Mouse (Mus musculus) lung, embryonic 15.5 days (tissue): ENCODE measurements around the gene Cfap58. TPM values are rescaled to one million over a fixed set of nuclear protein-coding genes. Genes with fewer than 3 reads are reported as not detected.

Source experiments
- ATAC-seq: fragments of 200-750 bp; cut with Nextera tagmentation; 2 replicates; pipeline ENCODE4 v1.8.0; 2017; ENCODE audit warnings: moderate number of reproducible peaks, borderline replicate concordance; ENCODE audit not compliant: low FRiP score, low TSS enrichment; ENCODE audit errors: extremely low read depth
- H3K27ac ChIP-seq: fragments of 300-500 bp; sonication (generic); 2 replicates; pipeline ENCODE4 v1.5.1; 2015; ENCODE audit warnings: moderate library complexity, mild to moderate bottlenecking, inconsistent platforms
- H3K27me3 ChIP-seq: fragments of 300-500 bp; sonication (generic); 2 replicates; pipeline ENCODE4 v1.6.1; 2015; ENCODE audit warnings: inconsistent platforms
- H3K36me3 ChIP-seq: fragments of 300-500 bp; sonication (generic); 2 replicates; pipeline ENCODE4 v1.6.1; 2015; ENCODE audit warnings: inconsistent platforms
- H3K4me1 ChIP-seq: fragments of 300-500 bp; sonication (generic); 2 replicates; pipeline ENCODE4 v1.6.1; 2015; ENCODE audit warnings: inconsistent platforms
- H3K4me2 ChIP-seq: fragments of 300-500 bp; sonication (generic); 2 replicates; pipeline ENCODE4 v1.6.1; 2015; ENCODE audit warnings: inconsistent platforms, mild to moderate bottlenecking, moderate library complexity
- H3K4me3 ChIP-seq: fragments of 300-500 bp; sonication (generic); 2 replicates; pipeline ENCODE4 v1.5.1; 2015; ENCODE audit warnings: mild to moderate bottlenecking, inconsistent platforms
- H3K9ac ChIP-seq: fragments of 300-500 bp; sonication (generic); 2 replicates; pipeline ENCODE4 v1.6.1; 2015; ENCODE audit warnings: inconsistent platforms
- H3K9me3 ChIP-seq: fragments of 300-500 bp; sonication (generic); 2 replicates; pipeline ENCODE4 v1.6.1; 2016; ENCODE audit warnings: inconsistent platforms
- WGBS: fragments of 180-500 bp; shearing (Covaris S2); methylation state at CpG from one replicate; pipeline ENCODE4 v1.1.7; 2015; 5-methylcytosine and 5-hydroxymethylcytosine counted together
- polyA plus RNA-seq: library from polyadenylated mRNA; unstranded; fragments of >200 nt; fragmentation: Nextera tagmentation; extraction: Ambion mirVana; gene quantifications from 2 replicates; pipeline ENCODE4 v1.2.1, GENCODE M21; 2015

Cfap58 gene
- polyA plus RNA-seq, 1 experiment from 2014 or later, result 0.32 TPM

- H3K4me3 ChIP-seq, result no peak overlapping the region
- H3K9me3 ChIP-seq, result no peaks in the 10 kb centered on the region
- H3K27ac ChIP-seq, result no peak overlapping the region
- no peak overlapping the region for H3K9ac ChIP-seq
- WGBS, result 64% methylated on average over 9 of the region's 9 CpGs
- ATAC-seq, result no peak
- no peaks in the 10 kb centered on the region for H3K36me3 ChIP-seq
- H3K27me3 ChIP-seq, result peaks cover 33% of the 10 kb centered on the region
- H3K4me2 ChIP-seq, result peak overlapping the region; percentile 73; the same call in 1 of the 2 replicates
- H3K4me1 ChIP-seq, result peaks cover 9% of the 10 kb centered on the region
Observed at GRCm38 (mm10) chr19:47936938-47937337, 537 bp upstream of the Cfap58 start.

GRCm38 (mm10) chr19:47939361-47939760, 1.9 kb downstream of the Cfap58 start:
- no peak overlapping the region for H3K27ac ChIP-seq
- no peak overlapping the region for H3K4me3 ChIP-seq
- H3K36me3 ChIP-seq, result no peaks in the 10 kb centered on the region
- H3K4me1 ChIP-seq, result peaks cover 9% of the 10 kb centered on the region
- no peaks in the 10 kb centered on the region for H3K9me3 ChIP-seq
- H3K27me3 ChIP-seq, result peaks cover 33% of the 10 kb centered on the region
- no peak for ATAC-seq
- WGBS, result 73% methylated on average over 6 of the region's 6 CpGs
- no peak overlapping the region for H3K9ac ChIP-seq
- no peak overlapping the region for H3K4me2 ChIP-seq

DNA sequence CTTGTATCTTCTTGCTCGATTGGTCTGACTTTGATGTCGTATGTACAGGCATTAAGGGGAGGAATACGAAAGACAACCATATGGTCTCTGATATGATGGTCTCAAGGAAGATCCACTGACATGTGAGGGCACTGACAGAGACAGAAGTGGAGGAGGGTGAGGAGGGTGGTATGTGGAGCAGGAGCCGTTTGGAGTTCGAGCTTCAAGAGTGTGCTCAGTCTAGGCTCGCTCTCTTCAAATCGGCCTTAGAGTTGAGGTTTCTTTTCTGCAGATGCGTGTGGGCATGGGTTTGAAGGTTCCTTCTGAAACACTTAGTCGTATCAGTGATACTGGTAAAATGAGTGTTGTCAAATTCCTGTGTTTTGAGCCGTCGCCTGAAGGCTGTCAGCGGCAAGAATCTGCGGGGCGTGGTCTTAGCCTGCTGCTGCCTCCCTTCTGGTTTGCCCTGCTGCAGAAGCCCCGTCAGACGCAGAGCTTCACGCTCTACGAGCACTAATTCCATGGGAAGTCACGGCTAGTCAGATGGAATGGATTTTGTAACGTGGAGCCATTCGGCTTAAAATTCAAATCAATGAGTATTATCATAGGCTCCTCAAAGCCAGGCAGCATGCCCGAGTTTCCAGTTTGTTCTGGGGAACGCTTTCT, 9.5 kb downstream of the Cfap58 start:
- H3K36me3 ChIP-seq, result no peaks in the 10 kb centered on the region
- no peaks in the 10 kb centered on the region for H3K4me1 ChIP-seq
- H3K9ac ChIP-seq, result no peak overlapping the region
- no peaks in the 10 kb centered on the region for H3K27me3 ChIP-seq
- H3K4me2 ChIP-seq, result peak overlapping the region; percentile 44
- peak; percentile 59; the same call in 1 of the 2 replicates for ATAC-seq
- H3K4me3 ChIP-seq, result peak overlapping the region; percentile 17; the same call in 1 of the 2 replicates
- no peak overlapping the region for H3K27ac ChIP-seq
- H3K9me3 ChIP-seq, result no peaks in the 10 kb centered on the region
- 41% methylated on average over 23 of the region's 23 CpGs for WGBS

DNA sequence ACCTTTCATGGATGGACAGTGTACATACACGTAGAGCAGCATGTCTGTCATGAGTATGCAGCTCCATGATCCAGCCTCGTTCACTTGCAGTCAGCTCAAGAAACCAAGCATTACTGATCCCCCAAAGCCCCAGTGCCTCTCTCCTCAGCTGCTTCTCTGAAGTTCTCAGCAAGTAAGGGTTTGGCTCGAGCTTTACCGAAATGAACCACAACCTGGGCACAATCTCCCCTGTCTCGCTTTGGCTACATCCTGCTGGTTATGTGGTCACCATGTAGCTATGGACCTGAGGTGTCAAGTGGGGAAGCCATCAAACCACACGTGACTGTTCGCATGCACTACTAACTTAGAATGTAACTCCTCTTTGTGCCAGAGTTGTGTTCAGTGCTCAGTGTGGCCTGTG, 13.5 kb downstream of the Cfap58 start:
- H3K36me3 ChIP-seq, result no peaks in the 10 kb centered on the region
- ATAC-seq, result no peak
- WGBS, result 88% methylated on average over 7 of the region's 7 CpGs
- H3K27ac ChIP-seq, result no peak overlapping the region
- no peaks in the 10 kb centered on the region for H3K4me1 ChIP-seq
- no peaks in the 10 kb centered on the region for H3K9me3 ChIP-seq
- H3K4me2 ChIP-seq, result no peak overlapping the region
- no peak overlapping the region for H3K4me3 ChIP-seq
- H3K9ac ChIP-seq, result no peak overlapping the region
- no peaks in the 10 kb centered on the region for H3K27me3 ChIP-seq

GRCm38 (mm10) chr19:47953169-47953568, 15.7 kb downstream of the Cfap58 start:
- no peak for ATAC-seq
- H3K4me3 ChIP-seq, result no peak overlapping the region
- no peaks in the 10 kb centered on the region for H3K4me1 ChIP-seq
- H3K9me3 ChIP-seq, result no peaks in the 10 kb centered on the region
- H3K4me2 ChIP-seq, result no peak overlapping the region
- H3K36me3 ChIP-seq, result no peaks in the 10 kb centered on the region
- 88% methylated on average over 9 of the region's 9 CpGs for WGBS
- H3K9ac ChIP-seq, result no peak overlapping the region
- no peak overlapping the region for H3K27ac ChIP-seq
- H3K27me3 ChIP-seq, result no peaks in the 10 kb centered on the region

- ATAC-seq, result no peak
- no peaks in the 10 kb centered on the region for H3K36me3 ChIP-seq
- H3K4me2 ChIP-seq, result no peak overlapping the region
Observed at GRCm38 (mm10) chr19:47958181-47958580, 20.7 kb downstream of the Cfap58 start.

GRCm38 (mm10) chr19:47968993-47969659, 31.7 kb downstream of the Cfap58 start:
- Histone ChIP-seq H3K4me3 (no peak overlapping the region), H3K9ac (no peak overlapping the region), H3K4me2 (no peak overlapping the region), H3K27me3 (no peaks in the 10 kb centered on the region), H3K27ac (no peak overlapping the region), H3K4me1 (no peaks in the 10 kb centered on the region), H3K9me3 (no peaks in the 10 kb centered on the region), H3K36me3 (no peaks in the 10 kb centered on the region)
- no peak for ATAC-seq
- WGBS, result 53% methylated on average over 17 of the region's 17 CpGs

More at GRCm38 (mm10) chr19:47958181-47958580, 20.7 kb downstream of the Cfap58 start:
- no peak overlapping the region for H3K9ac ChIP-seq
- no peak overlapping the region for H3K27ac ChIP-seq
- 72% methylated on average over 13 of the region's 13 CpGs for WGBS
- H3K4me3 ChIP-seq, result no peak overlapping the region
- no peaks in the 10 kb centered on the region for H3K9me3 ChIP-seq
- H3K4me1 ChIP-seq, result no peaks in the 10 kb centered on the region
- no peaks in the 10 kb centered on the region for H3K27me3 ChIP-seq

DNA sequence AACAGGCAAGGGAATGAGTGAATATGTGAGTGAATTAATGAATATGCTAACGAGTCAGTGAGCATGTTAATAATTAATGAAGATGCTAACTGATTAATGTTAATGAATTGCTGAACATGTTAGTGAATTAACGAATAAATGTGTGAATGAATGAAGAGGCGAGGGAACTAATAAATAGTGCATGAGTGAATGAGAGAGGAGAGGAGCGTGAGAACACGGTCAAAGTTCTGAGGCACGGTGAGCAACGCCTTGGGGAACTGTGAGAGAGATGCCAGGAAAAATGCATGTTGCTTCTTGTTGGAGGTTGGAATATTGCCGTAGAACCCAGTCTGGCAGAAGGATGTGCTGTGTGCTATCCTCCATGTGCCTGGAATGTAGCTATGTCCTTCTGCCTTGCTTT, 33.6 kb downstream of the Cfap58 start:
- Histone ChIP-seq H3K36me3 (no peaks in the 10 kb centered on the region), H3K4me3 (no peak overlapping the region), H3K9ac (no peak overlapping the region), H3K27me3 (no peaks in the 10 kb centered on the region), H3K4me2 (no peak overlapping the region), H3K27ac (no peak overlapping the region), H3K9me3 (no peaks in the 10 kb centered on the region), H3K4me1 (no peaks in the 10 kb centered on the region)
- ATAC-seq, result no peak
- 86% methylated on average over 8 of the region's 8 CpGs for WGBS

DNA sequence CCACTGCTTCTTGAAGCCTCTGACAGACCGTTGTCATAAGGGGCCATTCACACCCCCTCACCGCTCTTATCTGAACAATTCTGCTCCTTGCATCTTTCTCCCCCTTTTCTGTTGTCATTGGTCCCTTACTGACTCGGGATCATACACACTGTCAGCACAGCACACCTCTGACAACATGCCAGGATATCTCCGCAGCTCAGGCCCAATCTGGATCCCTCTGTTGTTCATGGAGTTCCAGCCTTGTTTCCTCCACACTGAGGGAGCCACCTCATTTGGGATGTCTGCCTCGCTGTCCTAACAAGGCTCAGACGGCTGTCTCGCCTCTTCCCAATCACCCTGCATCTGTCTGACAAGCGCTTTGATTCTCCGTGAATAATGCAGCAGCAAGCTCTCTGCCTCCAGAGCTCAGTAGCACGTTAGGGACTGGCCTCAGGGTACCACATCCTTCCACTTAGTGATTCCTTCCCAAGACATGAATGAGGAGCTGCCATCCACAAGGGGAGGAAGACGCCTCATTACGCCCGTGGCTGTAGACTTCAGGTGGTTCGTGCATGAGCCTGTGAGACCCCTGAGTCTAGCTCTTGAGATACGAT, 40.7 kb downstream of the Cfap58 start:
- Histone ChIP-seq H3K27me3 (no peaks in the 10 kb centered on the region), H3K27ac (no peak overlapping the region), H3K9me3 (no peaks in the 10 kb centered on the region), H3K4me1 (no peaks in the 10 kb centered on the region), H3K9ac (no peak overlapping the region), H3K4me3 (no peak overlapping the region), H3K4me2 (no peak overlapping the region), H3K36me3 (no peaks in the 10 kb centered on the region)
- 49% methylated on average over 15 of the region's 15 CpGs for WGBS
- ATAC-seq, result no peak

DNA sequence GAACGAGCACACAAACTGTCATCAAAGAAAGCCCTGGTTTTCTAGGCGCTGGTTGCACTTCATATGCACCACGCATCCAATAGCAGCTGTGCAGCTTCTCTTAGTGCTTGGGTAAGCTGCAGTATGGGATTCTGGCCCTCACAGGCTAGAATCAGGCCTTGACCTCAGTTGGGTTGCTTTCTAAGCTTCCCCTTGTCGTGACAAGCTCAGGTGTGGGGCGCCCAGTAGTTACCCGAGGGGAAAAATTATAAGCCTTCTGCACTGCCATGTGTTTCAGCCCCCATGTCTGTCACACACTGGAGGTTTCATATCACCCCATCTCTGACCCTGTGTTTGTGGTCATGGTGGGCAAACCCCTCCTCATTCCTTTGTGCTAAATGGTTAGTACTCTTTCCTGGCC, 42.0 kb downstream of the Cfap58 start:
- Histone ChIP-seq H3K4me2 (no peak overlapping the region), H3K36me3 (no peaks in the 10 kb centered on the region), H3K9me3 (no peaks in the 10 kb centered on the region), H3K27me3 (no peaks in the 10 kb centered on the region), H3K27ac (no peak overlapping the region), H3K4me1 (no peaks in the 10 kb centered on the region), H3K9ac (no peak overlapping the region), H3K4me3 (no peak overlapping the region)
- WGBS, result 63% methylated on average over 6 of the region's 6 CpGs
- no peak for ATAC-seq

- WGBS, result 39% methylated on average over 10 of the region's 10 CpGs
- ATAC-seq, result peak; percentile 46; the same call in 1 of the 2 replicates
- Histone ChIP-seq H3K9me3 (no peaks in the 10 kb centered on the region), H3K4me1 (no peaks in the 10 kb centered on the region), H3K4me2 (no peak overlapping the region), H3K27me3 (no peaks in the 10 kb centered on the region), H3K9ac (no peak overlapping the region), H3K27ac (no peak overlapping the region), H3K4me3 (no peak overlapping the region), H3K36me3 (no peaks in the 10 kb centered on the region)
Observed at GRCm38 (mm10) chr19:47980241-47980640, 42.8 kb downstream of the Cfap58 start.

- Histone ChIP-seq H3K27ac (no peak overlapping the region), H3K4me3 (no peak overlapping the region), H3K27me3 (peaks cover 6% of the 10 kb centered on the region), H3K36me3 (no peaks in the 10 kb centered on the region), H3K4me2 (no peak overlapping the region), H3K9me3 (no peaks in the 10 kb centered on the region), H3K9ac (no peak overlapping the region), H3K4me1 (no peaks in the 10 kb centered on the region)
- no peak for ATAC-seq
- WGBS, result 84% methylated on average over 15 of the region's 15 CpGs
Observed at GRCm38 (mm10) chr19:47985606-47986213, 48.2 kb downstream of the Cfap58 start.
